Mouse (Mus musculus) stomach, embryonic 14.5 days (tissue): ENCODE data around the gene Sema5b. TPM values are rescaled to one million over a fixed set of nuclear protein-coding genes. Genes with fewer than 3 reads are reported as not detected.

Experiments used
- ATAC-seq: fragments of 200-750 bp; cut with Nextera tagmentation; 2 replicates; pipeline ENCODE4 v1.8.0; 2017; ENCODE audit warnings: low read depth, moderate TSS enrichment; ENCODE audit not compliant: insufficient number of reproducible peaks, insufficient read depth, low FRiP score
- H3K27ac ChIP-seq: fragments of 300-500 bp; sonication (generic); 2 replicates; pipeline ENCODE4 v1.5.1; 2014; ENCODE audit warnings: mild to moderate bottlenecking, low read length, moderate library complexity, mixed read lengths
- H3K27me3 ChIP-seq: fragments of 300-500 bp; sonication (generic); 2 replicates; pipeline ENCODE4 v1.6.1; 2014; ENCODE audit warnings: low read length, control low read depth, mixed read lengths; ENCODE audit not compliant: control insufficient read depth, insufficient read depth
- H3K36me3 ChIP-seq: fragments of 300-500 bp; sonication (generic); 2 replicates; pipeline ENCODE4 v1.6.1; 2014; ENCODE audit warnings: mild to moderate bottlenecking, control low read depth, low read length, moderate library complexity, mixed read lengths; ENCODE audit not compliant: control insufficient read depth, insufficient read depth
- H3K4me1 ChIP-seq: fragments of 300-500 bp; sonication (generic); 2 replicates; pipeline ENCODE4 v1.6.1; 2014; ENCODE audit warnings: low read length, control low read depth, mixed read lengths; ENCODE audit not compliant: control insufficient read depth, insufficient read depth
- H3K4me2 ChIP-seq: fragments of 300-500 bp; sonication (generic); replicated peaks from 2 replicates; pipeline ENCODE4 v1.6.1; 2014; ENCODE audit warnings: low read depth, low read length, control low read depth
- H3K4me3 ChIP-seq: fragments of 300-500 bp; sonication (generic); 2 replicates; pipeline ENCODE4 v1.5.1; 2014; ENCODE audit warnings: low read depth, low read length, control low read depth
- H3K9ac ChIP-seq: fragments of 300-500 bp; sonication (generic); replicated peaks from 2 replicates; pipeline ENCODE4 v1.6.1; 2014; ENCODE audit warnings: low read depth, mild to moderate bottlenecking, control low read depth, low read length, moderate library complexity, mixed read lengths
- H3K9me3 ChIP-seq: fragments of 300-500 bp; sonication (generic); 2 replicates; pipeline ENCODE4 v1.6.1; 2016; ENCODE audit warnings: low read depth, low read length, control low read depth; ENCODE audit not compliant: control insufficient read depth
- WGBS: fragments of 180-500 bp; shearing (Covaris S2); extraction: QIAGEN DNeasy Blood & Tissue Kit; methylation state at CpG from one replicate; pipeline ENCODE4 v1.1.7; 2014; 5-methylcytosine and 5-hydroxymethylcytosine counted together
- polyA plus RNA-seq: library from polyadenylated mRNA; unstranded; fragments of >200 nt; fragmentation: Nextera tagmentation; extraction: Ambion mirVana; gene quantifications from 2 replicates; pipeline ENCODE4 v1.2.1, GENCODE M21; 2014

The Sema5b gene
- polyA plus RNA-seq, 1 experiment from 2014 or later: 5.2 TPM

GRCm38 (mm10) chr16:35602529-35602928, 61.6 kb downstream of the Sema5b start:
- Histone ChIP-seq H3K4me2 (no peak overlapping the region), H3K4me1 (peaks cover 6% of the 10 kb centered on the region; the same call in 1 of the 2 replicates), H3K27me3 (no peaks in the 10 kb centered on the region), H3K36me3 (no peaks in the 10 kb centered on the region), H3K9ac (no peak overlapping the region), H3K27ac (no peak overlapping the region), H3K9me3 (no peaks in the 10 kb centered on the region), H3K4me3 (no peak overlapping the region)
- WGBS: 80% methylated on average over 9 of the region's 9 CpGs
- no peak for ATAC-seq

- no peaks in the 10 kb centered on the region for H3K9me3 ChIP-seq
- H3K9ac ChIP-seq: no peak overlapping the region
- no peaks in the 10 kb centered on the region for H3K36me3 ChIP-seq
- H3K4me3 ChIP-seq: no peak overlapping the region
- H3K27ac ChIP-seq: no peak overlapping the region; the same call in 1 of the 2 replicates
- ATAC-seq: peak; percentile 67; the same call in 1 of the 2 replicates
- no peak overlapping the region for H3K4me2 ChIP-seq
- WGBS: 49% methylated on average over 20 of the region's 20 CpGs
- peaks cover 6% of the 10 kb centered on the region; the same call in 1 of the 2 replicates for H3K4me1 ChIP-seq
- no peaks in the 10 kb centered on the region for H3K27me3 ChIP-seq
These were observed 63.0 kb downstream of the Sema5b start for GRCm38 (mm10) chr16:35603729-35604522.

- H3K4me3 ChIP-seq: no peak overlapping the region
- no peak overlapping the region for H3K27ac ChIP-seq
- no peaks in the 10 kb centered on the region for H3K36me3 ChIP-seq
- peaks cover 6% of the 10 kb centered on the region; the same call in 1 of the 2 replicates for H3K4me1 ChIP-seq
- no peak overlapping the region for H3K4me2 ChIP-seq
- WGBS: 82% methylated on average over 3 of the region's 3 CpGs
- no peaks in the 10 kb centered on the region for H3K9me3 ChIP-seq
- H3K9ac ChIP-seq: no peak overlapping the region
- H3K27me3 ChIP-seq: no peaks in the 10 kb centered on the region
- no peak for ATAC-seq
These were observed 66.3 kb downstream of the Sema5b start for GRCm38 (mm10) chr16:35607250-35607649.

- no peaks in the 10 kb centered on the region for H3K36me3 ChIP-seq
- no peak for ATAC-seq
- H3K4me2 ChIP-seq: no peak overlapping the region
- WGBS: 44% methylated on average over 3 of the region's 3 CpGs
- H3K27me3 ChIP-seq: no peaks in the 10 kb centered on the region
- H3K9ac ChIP-seq: no peak overlapping the region
- H3K4me1 ChIP-seq: peaks cover 6% of the 10 kb centered on the region; the same call in 1 of the 2 replicates
- H3K9me3 ChIP-seq: no peaks in the 10 kb centered on the region
- H3K27ac ChIP-seq: no peak overlapping the region
- no peak overlapping the region for H3K4me3 ChIP-seq
These were observed 67.3 kb downstream of the Sema5b start for GRCm38 (mm10) chr16:35608244-35608643.

- H3K4me1 ChIP-seq: peaks cover 11% of the 10 kb centered on the region
- no peaks in the 10 kb centered on the region for H3K36me3 ChIP-seq
- no peak overlapping the region for H3K4me2 ChIP-seq
- 80% methylated on average over 6 of the region's 6 CpGs for WGBS
- no peak overlapping the region for H3K4me3 ChIP-seq
- H3K27me3 ChIP-seq: no peaks in the 10 kb centered on the region
- H3K9ac ChIP-seq: no peak overlapping the region
- ATAC-seq: no peak
- H3K9me3 ChIP-seq: no peaks in the 10 kb centered on the region
- no peak overlapping the region for H3K27ac ChIP-seq
These were observed 68.6 kb downstream of the Sema5b start for GRCm38 (mm10) chr16:35609561-35609960.

- peak; percentile 35; the same call in 1 of the 2 replicates for ATAC-seq
- Histone ChIP-seq H3K36me3 (no peaks in the 10 kb centered on the region), H3K4me1 (peaks cover 11% of the 10 kb centered on the region), H3K9me3 (no peaks in the 10 kb centered on the region), H3K4me3 (no peak overlapping the region), H3K9ac (no peak overlapping the region), H3K4me2 (no peak overlapping the region), H3K27me3 (no peaks in the 10 kb centered on the region), H3K27ac (peak overlapping the region; percentile 23; the same call in 1 of the 2 replicates)
- 36% methylated on average over 17 of the region's 17 CpGs for WGBS
These were observed 73.2 kb downstream of the Sema5b start for GRCm38 (mm10) chr16:35613851-35614804.

- H3K36me3 ChIP-seq: no peaks in the 10 kb centered on the region
- no peaks in the 10 kb centered on the region for H3K9me3 ChIP-seq
- no peak overlapping the region for H3K4me2 ChIP-seq
- H3K4me1 ChIP-seq: peaks cover 11% of the 10 kb centered on the region
- H3K27ac ChIP-seq: no peak overlapping the region
- no peak overlapping the region for H3K4me3 ChIP-seq
- 76% methylated on average over 4 of the region's 4 CpGs for WGBS
- H3K27me3 ChIP-seq: no peaks in the 10 kb centered on the region
- ATAC-seq: no peak
- H3K9ac ChIP-seq: no peak overlapping the region
These were observed 76.8 kb downstream of the Sema5b start for GRCm38 (mm10) chr16:35617732-35618131.

GRCm38 (mm10) chr16:35623026-35623425, 82.1 kb downstream of the Sema5b start:
- Histone ChIP-seq H3K36me3 (no peaks in the 10 kb centered on the region), H3K9ac (no peak overlapping the region), H3K4me3 (no peak overlapping the region), H3K9me3 (no peaks in the 10 kb centered on the region), H3K27ac (no peak overlapping the region), H3K4me1 (no peaks in the 10 kb centered on the region), H3K27me3 (no peaks in the 10 kb centered on the region), H3K4me2 (no peak overlapping the region)
- ATAC-seq: no peak
- WGBS: 68% methylated on average over 2 of the region's 2 CpGs
